Mouse (Mus musculus) spleen, embryonic (tissue): ENCODE data around the gene Vmn1r78.
"Not testable (repeated sequence)": the region's sequence is repeated elsewhere in the genome, so short reads cannot be mapped to it uniquely, and the experiment has no call there.

Experiments
- CTCF ChIA-PET: fragments of 350-600 bp; sonication (Branson Sonifier 250); formaldehyde crosslinking; loops from one replicate; lab custom pipeline; 2022; lab: Charles Lee

The Vmn1r78 gene

GRCm38 (mm10) chr7:12149957-12150356 lies at the start of gene Vmn1r78:
TSS of gene Vmn1r78 (plus strand) at chr7:12150257.
- CTCF ChIA-PET: no interaction called here

- CTCF ChIA-PET: not testable (repeated sequence)
Measured at GRCm38 (mm10) chr7:12156463-12156862, 6.4 kb downstream of the Vmn1r78 start.

- CTCF ChIA-PET: not testable (repeated sequence)
Measured at GRCm38 (mm10) chr7:12170979-12171378, 20.9 kb downstream of the Vmn1r78 start, which contains the start of gene Vmn1r79. TSS of gene Vmn1r79 (plus strand) at chr7:12171279.

GRCm38 (mm10) chr7:12172926-12173325 lies 22.9 kb downstream of the Vmn1r78 start:
- CTCF ChIA-PET: not testable (repeated sequence)

GRCm38 (mm10) chr7:12188986-12189385 lies 38.9 kb downstream of the Vmn1r78 start, which contains the start of gene Vmn1r80:
TSS of gene Vmn1r80 (plus strand) at chr7:12189286.
- CTCF ChIA-PET: no interaction called here

GRCm38 (mm10) chr7:12204141-12204540 lies 54.1 kb downstream of the Vmn1r78 start:
- CTCF ChIA-PET: no interaction called here
